Mouse (Mus musculus) brain, embryonic 14.5 days (tissue): ENCODE measurements at regions not wholly inside any gene's neighbourhood (a gene's known extent, or its start where the extent isn't known, plus 50 kb on each side); places are given as distances from the start of the nearest gene placed in this dataset.

Experiments
- CTCF ChIP-seq: fragments of 200-500 bp; IDR thresholded peaks from 2 replicates; pipeline ENCODE4 v1.5.1; 2012; ENCODE audit warnings: inconsistent platforms, mild to moderate bottlenecking, moderate library complexity, borderline replicate concordance; ENCODE audit not compliant: insufficient read depth, insufficient read length; ENCODE audit errors: extremely low read depth
- POLR2A ChIP-seq: fragments of 200-500 bp; IDR thresholded peaks from 2 replicates; pipeline ENCODE4 v1.6.1; 2012; ENCODE audit warnings: mild to moderate bottlenecking, inconsistent platforms, borderline replicate concordance; ENCODE audit not compliant: poor library complexity, insufficient read depth, insufficient read length, severe bottlenecking; ENCODE audit errors: extremely low read depth

DNA sequence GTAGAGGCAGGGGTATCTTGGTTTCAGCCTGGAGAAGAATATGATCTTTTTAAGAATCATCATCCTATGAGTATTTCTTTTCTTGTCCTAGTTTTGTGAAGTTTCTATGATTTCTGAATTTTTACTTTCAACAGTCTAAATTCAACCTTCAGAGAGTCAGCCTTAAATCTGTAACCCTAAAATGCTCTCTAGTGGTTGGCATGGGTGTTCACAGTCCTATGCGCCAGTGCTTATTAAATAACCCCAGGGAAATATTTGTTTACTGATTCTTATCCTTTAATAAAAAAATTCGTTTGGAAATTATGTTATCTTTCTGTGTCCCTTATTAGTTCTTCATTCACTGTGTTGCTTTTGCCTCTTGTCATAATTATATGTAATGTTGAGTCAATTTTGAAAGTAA, 436.5 kb upstream of the Fign start:
- TF ChIP-seq CTCF = no peak
- no peak for TF ChIP-seq POLR2A
